Mouse (Mus musculus): ENCODE measurements around the gene Sh3d19. TPM values are rescaled to one million over a fixed set of nuclear protein-coding genes. Genes with fewer than 3 reads are reported as not detected.
A peak's percentile ranks its signal among the peaks of the same experiment; 100 is the strongest.

Sh3d19 gene
- polyA plus RNA-seq, 1 experiment from 2014 or later: 8.6 TPM

GRCm38 (mm10) chr3:86040286-86041201 lies 69.6 kb downstream of the Sh3d19 start:
- Histone ChIP-seq H3K4me2 (no peak overlapping the region), H3K9me3 (no peaks in the 10 kb centered on the region), H3K27me3 (no peaks in the 10 kb centered on the region), H3K36me3 (no peaks in the 10 kb centered on the region), H3K4me1 (replicated peaks) (peaks cover 18% of the 10 kb centered on the region), H3K4me3 (no peak overlapping the region), H3K27ac (replicated peaks) (no peak overlapping the region), H3K9ac (no peak overlapping the region)
- WGBS: 53% methylated on average over 14 of the region's 14 CpGs
- no peak for ATAC-seq (ENCODE audit: low read depth)

GRCm38 (mm10) chr3:86047686-86048408 lies 76.9 kb downstream of the Sh3d19 start:
- no peak overlapping the region for H3K4me3 ChIP-seq
- H3K9me3 ChIP-seq: no peaks in the 10 kb centered on the region
- H3K27me3 ChIP-seq: no peaks in the 10 kb centered on the region
- H3K27ac ChIP-seq (replicated peaks): no peak overlapping the region
- ATAC-seq (ENCODE audit: low read depth): no peak
- peaks cover 16% of the 10 kb centered on the region for H3K36me3 ChIP-seq
- no peaks in the 10 kb centered on the region for H3K4me1 ChIP-seq (replicated peaks)
- 94% methylated on average over 9 of the region's 9 CpGs for WGBS
- no peak overlapping the region for H3K9ac ChIP-seq
- H3K4me2 ChIP-seq: no peak overlapping the region

GRCm38 (mm10) chr3:86049041-86049440 lies 78.1 kb downstream of the Sh3d19 start:
- Histone ChIP-seq H3K27ac (replicated peaks) (no peak overlapping the region), H3K9me3 (no peaks in the 10 kb centered on the region), H3K4me3 (no peak overlapping the region), H3K9ac (no peak overlapping the region), H3K27me3 (no peaks in the 10 kb centered on the region), H3K36me3 (peaks cover 16% of the 10 kb centered on the region), H3K4me1 (replicated peaks) (0 out of 2 replicates have a peak, but pooled peaks cover 5% of the 10 kb centered on the region), H3K4me2 (no peak overlapping the region)
- WGBS: 86% methylated on average over 2 of the region's 2 CpGs
- ATAC-seq (ENCODE audit: low read depth): no peak

- H3K4me1 ChIP-seq (replicated peaks): 0 out of 2 replicates have a peak, but pooled peaks cover 5% of the 10 kb centered on the region
- no peak overlapping the region for H3K9ac ChIP-seq
- no peaks in the 10 kb centered on the region for H3K27me3 ChIP-seq
- H3K4me2 ChIP-seq: no peak overlapping the region
- H3K27ac ChIP-seq (replicated peaks): no peak overlapping the region
- no peaks in the 10 kb centered on the region for H3K9me3 ChIP-seq
- 80% methylated on average over 4 of the region's 4 CpGs for WGBS
- no peaks in the 10 kb centered on the region for H3K36me3 ChIP-seq
- ATAC-seq (ENCODE audit: low read depth): no peak
- no peak overlapping the region for H3K4me3 ChIP-seq
These were observed 85.8 kb downstream of the Sh3d19 start for GRCm38 (mm10) chr3:86056678-86057077.

- Histone ChIP-seq H3K4me3 (no peak overlapping the region), H3K36me3 (no peaks in the 10 kb centered on the region), H3K27ac (replicated peaks) (no peak overlapping the region), H3K4me1 (replicated peaks) (0 out of 2 replicates have a peak, but pooled peaks cover 5% of the 10 kb centered on the region), H3K9ac (no peak overlapping the region), H3K9me3 (no peaks in the 10 kb centered on the region), H3K27me3 (no peaks in the 10 kb centered on the region), H3K4me2 (no peak overlapping the region)
- WGBS: 67% methylated on average over 6 of the region's 6 CpGs
- ATAC-seq (ENCODE audit: low read depth): no peak
These were observed 86.7 kb downstream of the Sh3d19 start for GRCm38 (mm10) chr3:86057436-86058095.

GRCm38 (mm10) chr3:86069646-86070250 lies 98.8 kb downstream of the Sh3d19 start:
- H3K27me3 ChIP-seq: no peaks in the 10 kb centered on the region
- no peak overlapping the region for H3K4me2 ChIP-seq
- no peaks in the 10 kb centered on the region for H3K36me3 ChIP-seq
- H3K4me1 ChIP-seq (replicated peaks): no peaks in the 10 kb centered on the region
- H3K4me3 ChIP-seq: no peak overlapping the region
- no peak for ATAC-seq (ENCODE audit: low read depth)
- no peak overlapping the region for H3K9ac ChIP-seq
- H3K27ac ChIP-seq (replicated peaks): no peak overlapping the region
- WGBS: 90% methylated on average over 11 of the region's 11 CpGs
- no peaks in the 10 kb centered on the region for H3K9me3 ChIP-seq

- 90% methylated on average over 7 of the region's 7 CpGs for WGBS
- 0 out of 2 replicates have a peak, but pooled peaks have one; percentile 19 for ATAC-seq (ENCODE audit: low read depth)
- H3K4me3 ChIP-seq: no peak overlapping the region
- H3K9me3 ChIP-seq: no peaks in the 10 kb centered on the region
- H3K4me1 ChIP-seq (replicated peaks): no peaks in the 10 kb centered on the region
- H3K4me2 ChIP-seq: no peak overlapping the region
- no peaks in the 10 kb centered on the region for H3K36me3 ChIP-seq
- H3K9ac ChIP-seq: no peak overlapping the region
- H3K27me3 ChIP-seq: no peaks in the 10 kb centered on the region
- no peak overlapping the region; the same call in 1 of the 2 replicates for H3K27ac ChIP-seq (replicated peaks)
These were observed 99.9 kb downstream of the Sh3d19 start for GRCm38 (mm10) chr3:86070799-86071198.

GRCm38 (mm10) chr3:86072066-86072465 lies 101.2 kb downstream of the Sh3d19 start:
- H3K36me3 ChIP-seq: no peaks in the 10 kb centered on the region
- ATAC-seq (ENCODE audit: low read depth): no peak
- no peak overlapping the region for H3K9ac ChIP-seq
- H3K4me1 ChIP-seq (replicated peaks): no peaks in the 10 kb centered on the region
- no peaks in the 10 kb centered on the region for H3K9me3 ChIP-seq
- WGBS: 85% methylated on average over 3 of the region's 3 CpGs
- no peak overlapping the region for H3K27ac ChIP-seq (replicated peaks)
- H3K4me3 ChIP-seq: no peak overlapping the region
- no peaks in the 10 kb centered on the region for H3K27me3 ChIP-seq
- H3K4me2 ChIP-seq: no peak overlapping the region

- 78% methylated on average over 5 of the region's 5 CpGs for WGBS
- H3K4me1 ChIP-seq (replicated peaks): no peaks in the 10 kb centered on the region
- no peaks in the 10 kb centered on the region for H3K27me3 ChIP-seq
- H3K4me3 ChIP-seq: no peak overlapping the region
- no peaks in the 10 kb centered on the region for H3K36me3 ChIP-seq
- no peak overlapping the region for H3K9ac ChIP-seq
- ATAC-seq (ENCODE audit: low read depth): no peak
- no peak overlapping the region for H3K27ac ChIP-seq (replicated peaks)
- H3K4me2 ChIP-seq: no peak overlapping the region
- H3K9me3 ChIP-seq: no peaks in the 10 kb centered on the region
These were observed 102.0 kb downstream of the Sh3d19 start for GRCm38 (mm10) chr3:86072889-86073288.

GRCm38 (mm10) chr3:86075593-86075992 lies 104.7 kb downstream of the Sh3d19 start:
- Histone ChIP-seq H3K9me3 (no peaks in the 10 kb centered on the region), H3K27ac (replicated peaks) (no peak overlapping the region), H3K4me3 (no peak overlapping the region), H3K4me2 (no peak overlapping the region), H3K4me1 (replicated peaks) (no peaks in the 10 kb centered on the region), H3K27me3 (no peaks in the 10 kb centered on the region), H3K36me3 (no peaks in the 10 kb centered on the region), H3K9ac (no peak overlapping the region)
- WGBS: 93% methylated on average over 5 of the region's 5 CpGs
- no peak for ATAC-seq (ENCODE audit: low read depth)

- H3K36me3 ChIP-seq: no peaks in the 10 kb centered on the region
- H3K9ac ChIP-seq: no peak overlapping the region
- ATAC-seq (ENCODE audit: low read depth): no peak
- no peaks in the 10 kb centered on the region for H3K4me1 ChIP-seq (replicated peaks)
- no peak overlapping the region for H3K27ac ChIP-seq (replicated peaks)
- H3K9me3 ChIP-seq: no peaks in the 10 kb centered on the region
- 85% methylated on average over 14 of the region's 14 CpGs for WGBS
- no peak overlapping the region for H3K4me2 ChIP-seq
- H3K27me3 ChIP-seq: no peaks in the 10 kb centered on the region
- H3K4me3 ChIP-seq: no peak overlapping the region
These were observed 105.8 kb downstream of the Sh3d19 start for GRCm38 (mm10) chr3:86076511-86077283.

All from neural tube, embryonic 13.5 days (tissue).